Mouse (Mus musculus) retina, postnatal 1 day (tissue): ENCODE measurements around the gene Vmn1r214.

ENCODE experiments used
- DNase-seq: peaks from one replicate; pipeline ENCODE4 v3.0.0-alpha.2; 2012

Vmn1r214 gene

GRCm38 (mm10) chr13:23030118-23030517, at the start of gene Vmn1r214:
TSS of gene Vmn1r214 (plus strand) at chr13:23030418.
- no peak for DNase-seq

- DNase-seq = no peak
Measured at GRCm38 (mm10) chr13:22990214-22990891, 39.9 kb upstream of the Vmn1r214 start.

- no peak for DNase-seq
Measured at GRCm38 (mm10) chr13:22992178-22992700, 38.0 kb upstream of the Vmn1r214 start.

- DNase-seq = no peak
Measured at GRCm38 (mm10) chr13:22992721-22993120, 37.5 kb upstream of the Vmn1r214 start.

GRCm38 (mm10) chr13:23007356-23007755, 22.9 kb upstream of the Vmn1r214 start, which contains the start of gene Vmn1r213:
TSS of gene Vmn1r213 (plus strand) at chr13:23007656.
- DNase-seq = no peak

- DNase-seq = no peak
Measured at GRCm38 (mm10) chr13:23018158-23018557, 12.1 kb upstream of the Vmn1r214 start.

- no peak for DNase-seq
Measured at GRCm38 (mm10) chr13:23024812-23025211, 5.4 kb upstream of the Vmn1r214 start.

- no peak for DNase-seq
Measured at GRCm38 (mm10) chr13:23057778-23058177, 27.6 kb downstream of the Vmn1r214 start.

- no peak for DNase-seq
Measured at GRCm38 (mm10) chr13:23067725-23068124, 37.5 kb downstream of the Vmn1r214 start, which contains the start of gene Vmn1r215. TSS of gene Vmn1r215 (plus strand) at chr13:23068025.

GRCm38 (mm10) chr13:23069312-23069711, 39.1 kb downstream of the Vmn1r214 start:
- DNase-seq = no peak
